Mouse (Mus musculus): Measurements from ENCODE around the gene Katnbl1.

GRCm38 (mm10) chr2:112367222-112367621 lies 11.8 kb upstream of the Katnbl1 start:
- TF ChIP-seq CTCF (IDR thresholded peaks at IDR 0.05; ENCODE audit: low read depth) (no peak), EP300 (IDR thresholded peaks at IDR 0.05; ENCODE audit: low read depth) (no peak)

Data from heart, postnatal 0 days (tissue).